Mouse (Mus musculus): ENCODE results near the gene Mettl7a1. TPM values are rescaled to one million over a fixed set of nuclear protein-coding genes. Genes with fewer than 3 reads are reported as not detected.

Mettl7a1 gene
- polyA plus RNA-seq, 1 experiment from 2014 or later = 10.9 TPM

Other genes with a start within 250 kb of the Mettl7a1 start
- gene Atf1, start 76.3 kb upstream of the Mettl7a1 start, polyA plus RNA-seq (2015; fragmentation: Nextera tagmentation; extraction: Ambion mirVana) = 34.0 and 40.4 TPM in 2 replicates
- 0.30 and 0.49 TPM in 2 replicates for gene Tmprss12, start 23.3 kb upstream of the Mettl7a1 start, polyA plus RNA-seq (2015; fragmentation: Nextera tagmentation; extraction: Ambion mirVana)
- gene Mettl7a3, start 30.8 kb downstream of the Mettl7a1 start, polyA plus RNA-seq (2015; fragmentation: Nextera tagmentation; extraction: Ambion mirVana) = not detected in 2 replicates
- 0.09 TPM in 1 of 2 replicates, not detected in the other for gene Methig1, start 49.0 kb downstream of the Mettl7a1 start, polyA plus RNA-seq (2015; fragmentation: Nextera tagmentation; extraction: Ambion mirVana)
- gene Mettl7a2, start 49.1 kb downstream of the Mettl7a1 start, polyA plus RNA-seq (2015; fragmentation: Nextera tagmentation; extraction: Ambion mirVana) = not detected in 2 replicates
- gene Higd1c, start 60.4 kb downstream of the Mettl7a1 start, polyA plus RNA-seq (2015; fragmentation: Nextera tagmentation; extraction: Ambion mirVana) = not detected in 2 replicates
- gene Gm5475, start 118.0 kb downstream of the Mettl7a1 start, polyA plus RNA-seq (2015; fragmentation: Nextera tagmentation; extraction: Ambion mirVana) = 0.13 TPM in 1 of 2 replicates, not detected in the other
- gene Slc11a2, start 120.9 kb downstream of the Mettl7a1 start, polyA plus RNA-seq (2015; fragmentation: Nextera tagmentation; extraction: Ambion mirVana) = 27.0 and 28.3 TPM in 2 replicates
- gene Letmd1, start 164.9 kb downstream of the Mettl7a1 start, polyA plus RNA-seq (2015; fragmentation: Nextera tagmentation; extraction: Ambion mirVana) = 25.8 and 26.7 TPM in 2 replicates
- 6.7 and 7.3 TPM in 2 replicates for gene Csrnp2, start 191.3 kb downstream of the Mettl7a1 start, polyA plus RNA-seq (2015; fragmentation: Nextera tagmentation; extraction: Ambion mirVana)
- 20.0 and 21.3 TPM in 2 replicates for gene Tfcp2, start 247.9 kb downstream of the Mettl7a1 start, polyA plus RNA-seq (2015; fragmentation: Nextera tagmentation; extraction: Ambion mirVana)